Mouse (Mus musculus) ES-E14 (cell line): ENCODE results near the gene Urgcp.

Experiments
- HCFC1 ChIP-seq: IDR thresholded peaks from 2 replicates; pipeline ENCODE4 v1.6.1; 2012; ENCODE audit warnings: low read length, inconsistent platforms, borderline replicate concordance; ENCODE audit not compliant: insufficient read depth
- ZC3H11A ChIP-seq: IDR thresholded peaks from 2 replicates; pipeline ENCODE4 v1.6.1; 2012; ENCODE audit warnings: low read depth, mild to moderate bottlenecking, inconsistent platforms, low read length, borderline replicate concordance
- ZNF384 ChIP-seq: IDR thresholded peaks from 2 replicates; pipeline ENCODE4 v1.6.1; 2012; ENCODE audit warnings: low read depth, low read length, inconsistent platforms

DNA sequence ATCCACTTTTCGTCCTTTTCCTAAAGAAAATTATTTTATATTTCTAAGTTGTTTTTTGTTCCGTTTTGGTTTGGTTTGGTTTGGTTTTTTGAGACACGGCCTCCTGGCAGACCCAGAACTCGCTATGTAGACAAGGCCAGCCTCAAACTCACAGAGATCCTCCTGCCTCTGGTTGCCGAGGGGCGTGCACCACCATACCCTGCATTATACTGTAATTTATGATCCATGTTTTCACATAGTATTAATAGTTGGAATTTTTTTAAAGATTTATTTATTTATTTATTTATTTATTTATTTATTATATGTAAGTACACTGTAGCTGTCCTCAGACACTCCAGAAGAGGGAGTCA is 432 bp upstream of the Urgcp start:
- TF ChIP-seq ZC3H11A (no peak), ZNF384 (no peak), HCFC1 (no peak)
